Mouse (Mus musculus): Measurements from ENCODE around the gene Iqgap1. TPM values are rescaled to one million over a fixed set of nuclear protein-coding genes. Genes with fewer than 3 reads are reported as not detected.

Iqgap1 gene
- total RNA-seq (2021) = 100 to 1,000 TPM in 1 of 2 experiments, 10 to 100 TPM in 1; 95.5 to 114 TPM
- long read RNA-seq, experiment 1, full-length matches to known transcripts = 1 of 16 reads
- long read RNA-seq, experiment 1, partial matches to known transcripts = 14 of 16 reads
- long read RNA-seq, experiment 1, other reads (novel, unspliced or antisense) = 1 of 16 reads
- long read RNA-seq, experiment 2, full-length matches to known transcripts = 3 of 6 reads
- long read RNA-seq, experiment 2, partial matches to known transcripts = 3 of 6 reads
- long read RNA-seq, experiment 2, other reads (novel, unspliced or antisense) = 0 of 6 reads

DNA sequence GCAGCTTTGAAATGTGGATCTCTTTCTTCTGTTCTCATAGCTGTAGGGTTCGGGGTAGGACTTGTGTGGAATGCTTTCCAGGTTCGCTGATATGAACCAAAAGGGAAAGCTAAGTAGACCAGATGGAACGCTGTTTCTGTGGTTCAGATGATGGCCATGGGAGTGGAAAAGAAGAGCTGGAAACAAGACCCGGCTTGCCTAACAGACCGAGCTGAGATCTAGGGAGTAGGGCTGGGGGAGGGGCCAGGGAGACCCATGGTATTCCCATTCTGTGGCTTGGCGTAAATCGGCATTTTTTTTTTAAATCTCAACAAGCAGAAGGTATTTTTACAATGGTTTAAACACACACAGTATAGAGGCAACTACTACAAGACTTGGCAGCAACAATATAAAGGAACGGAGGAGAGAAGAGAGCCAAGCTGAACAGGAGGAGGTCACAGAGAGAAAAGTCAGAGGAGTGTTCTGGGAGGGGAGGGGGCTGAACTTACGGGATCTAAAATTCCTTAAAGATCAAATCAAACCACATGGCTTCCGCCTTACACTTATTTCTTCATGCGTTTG, at the start of gene Iqgap1:
Gene Iqgap1, minus strand, starts transcription at position 132 of the 561 bp plus-strand sequence.
- DNase-seq = no peak

DNA sequence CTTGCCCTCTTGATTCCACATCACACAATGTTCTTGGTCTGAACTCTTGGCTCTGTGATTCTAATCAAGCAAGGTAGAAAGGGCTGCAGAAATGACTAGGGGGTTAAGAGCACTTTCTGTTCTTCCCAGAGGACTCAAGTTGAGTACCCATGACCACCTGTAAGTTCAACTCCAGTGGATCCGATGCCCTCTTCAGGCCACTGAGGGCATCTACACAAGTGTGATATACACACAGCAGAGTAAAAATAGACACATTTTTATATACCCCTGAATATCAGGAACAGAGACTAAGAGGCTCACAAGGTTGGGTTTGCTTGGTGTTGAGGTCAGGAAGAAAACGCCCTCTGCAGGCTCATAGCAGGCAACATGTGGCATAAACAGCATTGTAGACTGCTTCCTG, 47.9 kb upstream of the Iqgap1 start:
- no peak for DNase-seq

DNA sequence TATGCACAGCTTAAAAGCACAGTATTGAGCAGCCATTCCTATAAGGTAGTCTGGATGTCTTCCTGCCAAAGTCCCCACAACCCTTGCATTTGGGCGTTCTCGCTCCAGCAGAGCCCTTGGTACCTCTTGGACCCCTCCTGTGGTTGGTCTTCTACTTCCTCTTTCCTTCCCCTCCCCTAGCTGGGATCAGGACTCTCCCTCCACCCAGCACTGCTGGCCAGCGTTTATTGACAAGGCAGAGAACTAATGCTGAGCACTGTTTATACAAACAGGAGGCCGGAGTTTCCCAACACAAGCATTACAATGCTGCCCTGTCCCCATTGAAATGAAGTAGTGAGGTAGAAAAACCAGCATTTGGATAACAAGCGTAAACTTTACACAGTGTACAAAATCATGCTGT, 47.3 kb upstream of the Iqgap1 start:
- DNase-seq = no peak

DNA sequence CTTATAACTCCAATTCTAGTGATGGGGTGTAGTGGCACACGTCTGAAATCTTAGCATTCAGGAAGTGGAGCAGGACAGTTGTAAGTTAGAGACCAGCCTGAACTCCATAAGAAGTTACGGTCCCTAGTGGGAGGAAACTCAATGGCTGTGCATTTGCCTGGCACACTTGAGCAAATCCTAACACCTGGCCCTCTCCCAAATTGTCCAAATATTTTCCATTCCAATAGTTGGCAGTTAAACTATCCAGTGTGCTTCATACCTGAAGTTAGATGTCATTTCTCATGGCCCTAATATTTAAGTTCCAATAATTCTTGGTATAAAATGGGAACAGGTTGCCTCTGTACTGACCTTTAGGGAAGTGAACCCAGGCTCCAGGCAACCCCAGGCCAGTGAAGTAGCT, 42.9 kb upstream of the Iqgap1 start:
- no peak for DNase-seq

DNA sequence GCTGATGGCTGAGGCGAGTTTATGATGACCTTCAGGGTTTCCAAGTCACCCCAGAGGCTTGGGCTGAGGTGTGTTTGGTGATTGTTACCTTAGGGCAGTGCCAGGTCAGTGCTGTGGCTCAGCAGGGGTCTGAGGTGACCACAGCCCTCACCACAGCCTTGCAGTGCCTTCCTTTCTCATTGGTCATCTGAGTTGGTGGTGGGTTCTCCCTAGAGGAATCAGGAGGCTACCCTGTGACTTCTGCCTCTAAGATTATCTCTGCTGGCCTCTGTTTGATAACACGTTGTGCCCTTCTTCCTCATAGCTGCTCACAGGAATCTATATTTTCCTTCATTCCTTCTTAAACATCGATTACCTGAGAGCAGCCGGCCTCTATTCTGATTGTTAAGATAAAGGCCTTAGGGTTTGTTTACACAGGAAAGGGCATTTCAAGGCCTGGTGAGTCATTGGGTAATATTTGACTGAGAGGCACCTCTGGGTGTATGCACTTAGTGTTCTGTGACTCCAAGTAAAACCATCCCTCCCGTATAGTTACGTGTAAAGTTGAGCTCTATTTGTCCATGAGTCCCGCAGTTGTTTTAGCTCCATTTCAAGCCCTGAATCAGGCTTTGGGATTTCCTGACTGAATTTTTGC, 40.9 kb upstream of the Iqgap1 start:
- peak in 1 of 2 experiments; percentile 30 for DNase-seq

DNA sequence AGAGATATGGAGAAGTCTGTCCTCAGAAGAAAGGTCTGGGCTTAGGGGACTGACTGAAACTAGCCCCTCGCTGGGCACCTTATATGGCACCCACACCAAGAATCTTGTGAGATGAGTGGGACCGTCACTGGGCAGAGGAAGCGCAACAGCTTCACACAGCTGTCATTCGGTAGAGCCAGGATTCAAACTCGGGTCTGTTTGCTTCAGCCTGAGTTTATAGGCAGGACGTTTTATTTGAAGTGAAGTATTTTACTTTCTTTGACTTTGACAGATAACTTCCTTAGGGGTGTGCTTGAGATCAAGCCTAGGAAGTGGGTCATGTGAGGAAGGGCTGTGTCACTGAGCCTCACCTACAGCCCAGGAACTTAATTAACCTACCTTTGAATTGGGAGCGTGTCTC, 39.7 kb upstream of the Iqgap1 start:
- no peak for DNase-seq

DNA sequence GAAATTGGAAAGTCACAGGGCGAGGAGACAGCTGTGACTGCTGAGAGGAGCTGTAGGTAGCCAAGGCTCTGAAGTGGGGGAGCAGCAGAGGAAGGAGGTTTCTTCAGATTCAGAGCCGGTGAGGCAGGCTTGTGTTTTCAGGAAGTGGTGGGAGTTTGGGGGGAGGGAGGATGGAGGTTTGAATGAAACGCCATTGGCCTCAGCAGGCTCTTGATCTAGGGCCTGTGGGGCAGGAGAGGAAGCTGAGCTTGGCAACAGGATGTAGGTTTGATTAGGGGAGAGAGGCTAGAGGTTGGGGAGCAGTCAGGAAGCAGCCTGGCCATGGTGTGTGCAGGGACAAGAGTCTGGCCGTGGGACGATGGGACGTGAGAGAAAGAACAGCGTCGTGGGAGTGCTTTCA, 39.1 kb upstream of the Iqgap1 start:
- DNase-seq = no peak

DNA sequence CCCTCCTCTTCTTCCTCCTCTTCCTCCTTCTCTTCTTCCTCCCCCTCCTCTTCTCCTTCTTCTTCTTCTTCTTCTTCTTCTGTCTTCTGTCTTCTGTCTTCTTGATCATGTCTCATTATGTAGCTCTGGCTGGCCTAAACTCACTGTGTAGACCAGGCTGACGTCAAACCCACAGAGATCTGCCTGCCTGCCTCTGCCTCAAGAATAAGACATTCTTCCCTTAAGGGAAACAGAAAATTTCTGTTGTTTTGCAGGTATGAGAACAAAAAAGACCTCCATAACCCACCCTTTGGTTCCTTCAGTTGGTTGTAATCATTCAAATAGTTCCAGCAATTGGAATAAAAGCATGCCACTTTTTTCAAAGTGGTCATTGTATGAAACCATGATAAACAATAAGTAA, 38.4 kb upstream of the Iqgap1 start:
- DNase-seq = no peak

DNA sequence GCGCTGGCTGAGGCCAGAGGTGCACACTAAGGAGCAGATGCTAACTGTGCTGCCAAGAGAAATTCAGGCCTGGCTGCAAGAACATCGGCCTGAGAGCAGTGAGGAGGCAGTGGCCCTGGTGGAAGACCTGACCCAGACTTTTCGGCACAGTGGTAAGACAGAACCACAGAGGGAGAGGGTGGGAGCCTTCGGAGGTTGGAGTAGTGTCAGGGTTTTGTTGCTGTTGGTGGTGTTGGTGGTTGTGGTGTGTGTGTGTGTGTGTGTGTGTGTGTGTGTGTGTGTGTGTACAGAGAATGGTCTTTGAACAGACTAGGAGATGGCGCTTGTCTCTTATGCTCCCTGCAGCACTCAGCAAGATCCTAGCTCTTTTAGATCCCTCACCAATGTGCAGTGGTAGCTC, 37.7 kb upstream of the Iqgap1 start:
- DNase-seq = no peak

DNA sequence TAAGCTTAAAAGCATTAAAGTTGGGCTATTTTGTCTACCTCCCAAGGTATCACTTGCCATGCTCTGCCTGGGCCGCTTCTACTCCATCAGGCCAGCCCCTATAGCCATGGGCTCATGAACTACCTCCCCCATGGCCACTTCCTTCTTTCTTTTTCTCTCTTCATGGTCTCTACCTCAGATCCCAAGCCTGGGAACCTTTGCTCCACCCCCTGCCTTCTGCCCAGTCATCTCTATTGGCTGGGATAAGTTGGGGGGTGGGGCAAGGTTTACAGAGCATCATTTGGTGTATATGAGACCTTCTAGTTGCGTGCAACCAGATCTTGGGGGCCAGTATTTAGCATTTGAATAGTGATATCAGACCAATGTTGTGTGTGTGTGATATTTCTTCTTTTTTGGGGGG, 36.7 kb upstream of the Iqgap1 start:
- DNase-seq = no peak

DNA sequence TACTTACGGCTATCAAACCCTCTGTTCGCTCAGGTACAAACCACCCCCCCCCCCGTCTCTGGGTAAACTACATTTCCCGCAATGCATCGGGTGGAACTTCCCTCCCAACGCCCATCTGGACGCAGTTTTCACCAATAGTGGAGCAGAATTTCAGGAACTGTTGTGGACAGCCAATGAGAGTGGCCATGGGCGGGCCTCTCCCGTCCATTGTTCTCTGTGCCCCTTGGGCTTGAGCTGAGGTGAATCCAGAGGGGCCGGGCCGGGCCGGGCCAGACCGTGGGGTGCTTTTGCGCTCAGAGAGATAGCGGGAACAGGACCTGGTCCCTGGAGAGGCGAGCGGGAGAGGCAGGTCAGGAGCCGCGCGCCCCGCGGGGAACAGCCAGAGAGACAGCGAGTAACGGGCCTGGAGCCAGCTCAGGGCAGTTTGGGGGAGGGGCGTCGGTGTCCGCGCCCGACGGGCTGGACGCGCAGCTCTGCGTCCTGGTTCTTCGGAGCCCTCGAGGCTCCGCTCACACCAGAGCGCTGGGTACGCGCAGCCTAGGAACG, 35.0 kb upstream of the Iqgap1 start, which contains the start of gene Zscan2:
Gene Zscan2, plus strand, starts transcription at position 192 of the 546 bp plus-strand sequence.
- peak; percentile 90 to 91 for DNase-seq

DNA sequence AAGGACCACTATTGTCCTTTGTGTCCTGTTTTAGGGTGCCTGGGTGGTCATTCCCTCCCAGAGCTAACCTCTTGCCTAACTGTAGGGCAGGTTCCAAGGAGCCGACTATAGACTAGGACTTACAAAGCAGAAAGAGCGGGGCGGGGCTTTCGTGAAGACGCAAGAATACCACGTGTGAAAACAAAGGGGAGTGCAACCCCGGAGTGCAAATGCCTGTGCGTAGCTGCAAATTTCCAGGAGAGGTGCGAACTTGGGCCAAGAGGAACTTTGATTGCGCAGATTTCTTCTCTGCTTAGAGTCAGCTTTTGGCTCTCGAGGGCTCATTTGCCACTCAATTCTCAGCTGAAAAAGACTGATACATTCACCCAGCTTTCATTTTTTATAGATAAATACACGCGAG, 34.5 kb upstream of the Iqgap1 start:
- peak; percentile 73 to 80 for DNase-seq

DNA sequence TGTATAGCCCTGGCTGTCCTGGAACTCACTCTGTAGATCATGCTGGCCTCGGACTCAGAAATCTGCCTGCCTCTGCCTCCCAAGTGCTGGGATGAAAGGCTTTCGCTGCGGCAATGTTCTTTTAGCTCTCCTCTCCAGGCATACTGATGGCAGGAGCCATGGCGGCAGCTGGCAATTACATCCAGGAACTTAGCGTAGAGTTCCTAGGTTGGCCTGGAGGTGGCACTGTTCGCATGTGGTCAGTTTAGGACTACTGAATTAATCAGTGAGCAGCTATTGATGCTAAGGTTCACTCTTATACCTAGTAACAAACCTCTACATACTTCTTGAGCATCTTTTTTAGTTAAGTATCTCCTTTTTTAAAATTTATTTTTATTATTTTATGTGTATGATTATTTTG, 31.4 kb upstream of the Iqgap1 start:
- DNase-seq = peak; percentile 87 to 88

DNA sequence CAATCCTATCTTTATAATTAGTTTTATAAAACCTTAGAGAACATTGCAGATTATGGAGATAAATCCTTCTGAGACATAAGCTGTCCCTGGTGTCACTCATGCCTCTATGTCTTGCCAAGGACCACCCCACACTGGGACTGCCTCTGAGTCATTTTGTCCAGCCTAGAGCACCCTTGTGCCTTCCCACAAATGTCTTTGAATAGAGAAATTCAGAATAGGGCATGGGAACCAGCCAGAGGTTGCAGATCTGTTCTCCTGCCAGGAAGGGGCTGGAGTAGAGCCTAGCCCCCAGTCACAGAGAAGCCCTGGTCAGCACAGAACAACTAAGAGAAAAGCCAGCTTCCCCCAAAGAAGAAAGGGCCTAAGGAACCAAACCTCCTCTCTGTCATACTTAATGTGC, 29.5 kb upstream of the Iqgap1 start:
- no peak for DNase-seq

DNA sequence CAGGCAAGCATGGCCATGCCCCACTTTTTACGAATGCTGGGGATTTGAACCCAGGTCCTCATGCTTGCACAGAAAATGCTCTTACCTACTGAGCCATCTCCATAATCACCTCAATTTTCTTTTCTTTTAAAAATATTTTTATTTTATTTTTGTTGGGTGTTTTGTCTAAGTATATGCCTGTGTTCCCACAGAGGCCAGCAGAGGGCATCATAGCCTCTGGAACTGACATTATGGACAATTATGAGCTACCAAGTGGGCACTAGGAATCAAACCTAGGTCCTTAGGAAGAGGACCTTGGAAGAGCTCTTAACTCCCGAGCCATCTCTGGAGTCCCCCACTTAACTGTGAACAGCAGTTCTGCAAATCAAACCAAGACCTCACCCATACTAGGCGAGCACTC, 27.4 kb upstream of the Iqgap1 start:
- no peak for DNase-seq

DNA sequence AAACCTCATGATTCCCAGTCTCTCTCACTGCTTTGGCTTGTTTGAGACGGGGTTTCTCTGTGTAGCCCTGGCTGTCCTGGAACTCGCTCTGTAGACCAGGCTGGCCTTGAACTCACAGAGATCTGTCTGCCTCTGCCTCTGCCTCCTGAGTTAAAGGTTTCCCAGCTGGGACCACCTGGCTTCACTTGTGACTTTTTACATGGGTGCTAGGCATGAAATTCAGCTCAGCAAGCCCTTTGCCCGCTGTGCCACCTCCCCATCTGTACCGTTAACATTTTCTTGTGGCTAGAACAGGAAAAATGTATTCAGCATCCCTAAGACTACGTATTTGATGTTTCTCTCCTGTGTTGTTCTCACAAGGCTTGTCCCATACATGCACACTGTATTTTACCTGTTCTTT, 24.7 kb upstream of the Iqgap1 start:
- no peak for DNase-seq

DNA sequence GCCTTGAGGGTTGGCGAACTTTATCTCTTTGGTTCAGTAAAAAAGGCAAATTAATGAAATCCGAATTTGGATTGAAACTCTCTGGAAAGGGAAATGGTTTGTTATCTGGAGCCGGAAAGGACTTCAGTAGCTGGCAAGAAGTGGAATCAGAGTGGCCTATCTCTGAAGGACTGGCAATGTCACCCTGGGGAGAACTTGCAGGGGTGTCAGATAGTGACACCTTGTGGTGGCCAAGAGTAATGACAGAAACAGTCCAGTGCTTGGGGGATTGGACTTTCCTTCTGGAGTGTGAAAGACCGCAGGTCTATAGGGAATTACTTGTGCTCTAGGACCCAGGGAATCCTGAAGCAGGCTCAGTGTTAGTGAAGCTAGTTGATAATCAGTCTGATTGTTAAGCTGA, 23.9 kb upstream of the Iqgap1 start:
- peak; percentile 53 to 59 for DNase-seq

DNA sequence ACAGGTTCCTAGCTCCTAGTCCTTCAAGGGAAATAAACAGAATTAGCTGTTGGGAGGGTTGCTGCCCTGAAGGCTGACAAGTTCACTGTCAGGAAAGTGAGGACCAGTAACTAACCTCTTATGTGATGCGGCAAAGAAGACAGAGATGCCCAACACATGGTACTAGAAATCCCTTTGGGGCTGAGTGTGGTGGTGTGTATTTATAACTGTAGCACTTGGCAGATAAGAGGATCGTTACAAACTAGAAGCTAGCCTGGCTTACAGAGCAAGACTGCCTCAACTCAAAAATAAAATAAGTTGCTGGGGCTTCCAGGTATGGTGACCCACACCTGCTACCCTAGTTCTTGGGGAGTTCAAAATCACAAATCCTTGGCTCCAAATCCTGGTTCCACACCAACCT, 23.5 kb upstream of the Iqgap1 start:
- DNase-seq = no peak

DNA sequence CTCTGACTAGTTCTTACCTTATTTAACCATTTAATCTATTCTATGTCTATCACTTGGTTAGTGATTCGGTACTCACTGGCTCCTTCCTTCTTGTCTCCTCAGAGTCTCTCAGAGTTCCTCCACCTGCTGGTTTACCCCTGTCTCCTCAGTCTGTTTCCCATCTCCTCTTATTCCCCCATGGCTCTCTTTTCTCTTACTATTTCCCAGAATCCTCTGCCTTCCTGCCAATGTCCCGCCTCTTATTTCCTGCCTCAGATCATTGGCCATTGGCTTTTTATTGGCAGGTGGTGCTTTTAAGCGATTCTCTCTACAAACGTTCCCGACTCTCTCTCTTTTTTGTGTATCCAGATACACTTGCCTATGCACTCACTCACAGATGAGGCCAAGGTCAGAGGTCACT, 20.9 kb upstream of the Iqgap1 start:
- no peak for DNase-seq

DNA sequence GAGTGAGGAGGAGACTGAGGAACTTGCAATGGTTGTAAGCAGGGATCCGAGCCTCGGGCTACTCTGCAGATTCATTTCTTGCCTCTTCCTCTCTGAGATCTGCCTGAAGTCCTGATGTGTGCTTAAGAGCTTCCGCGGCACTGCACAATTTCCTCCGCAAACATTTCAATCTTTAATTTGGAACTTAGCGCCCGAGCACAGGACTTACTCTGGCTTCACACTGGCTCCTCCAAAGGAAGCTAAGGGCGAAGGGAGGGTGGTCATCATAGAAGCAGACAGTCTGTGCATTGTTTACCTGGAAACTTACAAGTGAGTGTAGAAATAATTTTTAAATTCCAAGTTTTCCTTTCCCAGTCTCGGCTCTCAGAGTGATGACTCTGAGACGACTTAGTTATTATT, 20.5 kb upstream of the Iqgap1 start:
- no peak for DNase-seq

DNA sequence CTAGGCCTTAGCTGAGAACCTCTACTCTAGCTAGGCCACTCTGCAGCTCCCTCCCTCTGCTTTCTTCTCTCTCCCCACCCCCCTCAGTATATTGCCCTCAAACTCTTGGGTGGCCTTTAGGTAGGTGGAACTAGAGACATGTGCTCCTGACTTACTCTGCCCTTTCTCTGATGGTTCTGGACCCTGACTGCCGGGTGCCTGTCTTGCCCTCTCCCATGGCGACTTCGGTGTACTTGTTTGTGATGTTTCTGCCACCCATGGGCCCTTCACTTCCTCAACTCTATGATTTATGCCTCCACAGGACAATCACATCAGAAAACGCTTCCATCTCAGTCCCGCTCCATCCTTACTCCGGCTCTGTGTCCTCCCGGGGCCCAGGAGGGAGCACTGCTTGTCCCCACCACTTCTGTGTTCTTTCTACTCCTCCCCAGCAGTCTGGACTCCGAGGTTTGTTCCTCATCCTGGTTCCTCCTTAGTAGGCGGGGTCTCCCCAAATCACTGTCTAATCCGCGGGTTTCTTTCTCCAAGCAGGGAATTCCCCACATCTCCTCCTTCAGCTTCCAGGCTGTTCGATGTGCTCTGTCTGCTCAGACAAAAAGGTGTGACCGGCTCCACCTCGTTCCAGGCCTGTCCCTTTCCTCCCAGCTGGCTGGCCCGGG, 20.0 kb upstream of the Iqgap1 start:
- DNase-seq = no peak

DNA sequence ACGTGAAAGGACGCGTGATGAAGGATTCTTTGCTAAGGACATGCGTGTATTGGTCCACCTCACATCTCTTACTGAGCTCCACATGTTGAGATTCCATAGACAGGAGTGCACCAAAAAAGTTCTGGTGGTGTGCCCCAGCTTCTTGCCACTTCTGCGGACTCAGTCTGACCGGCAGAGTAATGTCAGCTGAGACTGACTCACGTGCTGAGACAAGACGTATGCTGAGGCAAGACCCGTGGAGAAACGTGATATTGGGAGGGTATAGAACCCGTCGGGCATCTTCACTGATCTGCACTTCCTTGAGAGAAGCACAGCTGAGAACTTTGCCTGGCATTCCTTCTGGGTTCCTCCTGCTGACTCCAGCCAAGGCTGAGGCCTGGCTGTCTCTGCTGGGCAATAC, 18.9 kb upstream of the Iqgap1 start:
- DNase-seq = no peak

All from adrenal gland, postnatal 36 days (tissue).